Mouse (Mus musculus): ENCODE data around the gene R3hdm1.

DNA sequence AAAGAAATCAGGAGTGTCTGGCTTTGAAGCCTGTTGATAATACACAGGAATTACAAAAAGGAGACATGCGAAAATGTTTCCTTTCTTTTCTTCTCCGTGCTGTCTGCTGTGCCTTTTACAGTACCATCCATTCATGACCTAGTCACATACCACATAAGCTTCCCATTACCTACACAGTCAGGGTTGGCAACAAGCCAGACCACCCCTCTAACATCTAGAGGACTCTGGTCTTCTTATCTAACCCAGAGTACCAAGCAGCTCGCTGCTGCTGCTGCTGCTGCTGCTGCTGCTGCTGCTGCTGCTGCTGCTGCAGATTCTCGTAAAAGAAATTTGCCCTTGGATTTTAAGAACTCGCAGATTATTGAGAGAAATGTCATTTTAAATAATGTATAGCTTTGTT lies 110.2 kb downstream of the R3hdm1 start:
- TF ChIP-seq CTCF (conservative IDR thresholded peaks at IDR 0.05 in 1 of 2, IDR thresholded peaks at IDR 0.05 in 1 of 2; ENCODE audit: low read depth in 2 of 2, low read length in 2 of 2) (no peak), POLR2A (IDR thresholded peaks at IDR 0.05; ENCODE audit: low read depth, low read length) (no peak), MAFK (IDR thresholded peaks at IDR 0.05; ENCODE audit: insufficient replicate concordance, low read length) (no peak)
